Mouse (Mus musculus) liver, adult (tissue): ENCODE measurements at regions not wholly inside any gene's neighbourhood (a gene's known extent, or its start where the extent isn't known, plus 50 kb on each side); places are given as distances from the start of the nearest gene placed in this dataset.

Experiments used
- GATA4 ChIP-seq: IDR thresholded peaks from 2 replicates; pipeline ENCODE4 v1.6.1; 2014; ENCODE audit warnings: mild to moderate bottlenecking, low read length; ENCODE audit not compliant: insufficient replicate concordance

GRCm38 (mm10) chr7:39701506-39701905 lies 183.9 kb downstream of the Zfp619 start:
- no peak for TF ChIP-seq GATA4

- no peak for TF ChIP-seq GATA4
Measured at GRCm38 (mm10) chr7:39705118-39706095, 187.8 kb downstream of the Zfp619 start.

DNA sequence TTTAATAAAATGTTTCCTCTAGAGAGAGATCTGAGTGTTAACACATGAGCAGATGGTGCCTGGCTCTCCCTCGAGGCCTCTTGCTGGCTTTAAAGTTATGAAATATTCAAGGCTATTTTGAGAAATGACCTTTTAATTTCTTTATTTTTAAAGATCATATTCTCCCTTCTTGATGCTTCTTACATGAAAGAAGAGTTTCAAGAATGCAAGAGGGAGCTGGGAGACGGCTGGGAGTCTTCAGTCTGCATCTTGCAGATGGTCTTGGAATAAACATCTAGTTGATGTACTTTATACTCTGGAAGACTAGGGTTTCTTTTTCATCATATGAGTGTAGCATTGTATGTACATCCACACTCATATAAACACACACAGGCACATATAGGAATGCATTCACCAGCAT lies 189.0 kb downstream of the Zfp619 start:
- TF ChIP-seq GATA4: no peak

- no peak for TF ChIP-seq GATA4
Measured at GRCm38 (mm10) chr7:39716340-39717150, 199.0 kb downstream of the Zfp619 start.

DNA sequence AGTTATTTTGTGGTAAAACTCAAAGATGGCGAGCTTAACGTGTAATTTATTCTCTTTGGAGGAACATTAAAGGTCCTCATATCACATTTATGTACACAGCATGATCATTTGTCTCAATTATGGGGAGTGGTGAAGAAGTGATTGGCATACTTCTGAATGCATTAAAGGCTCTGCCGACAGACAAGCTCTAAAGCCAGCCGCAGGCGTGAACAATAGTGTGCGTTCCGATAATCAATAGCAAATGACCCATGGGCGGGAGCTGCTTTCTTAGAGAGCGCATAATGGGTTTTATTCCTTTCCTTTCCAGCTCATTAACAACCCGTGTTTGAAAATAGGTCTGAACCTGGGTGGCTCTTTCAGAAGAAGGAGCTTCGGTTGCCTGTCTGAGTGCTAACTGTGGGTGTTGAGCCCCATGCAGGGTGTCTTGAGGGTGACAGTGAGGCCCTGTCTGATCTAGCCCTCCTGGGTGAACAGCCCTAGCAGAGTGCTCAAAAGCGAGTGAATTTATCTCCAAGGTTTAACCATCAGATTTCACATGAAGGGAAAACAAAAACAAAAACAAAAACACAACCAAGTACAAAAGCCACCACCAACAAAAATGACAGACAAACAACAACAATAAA lies 210.5 kb downstream of the Zfp619 start:
- no peak for TF ChIP-seq GATA4

DNA sequence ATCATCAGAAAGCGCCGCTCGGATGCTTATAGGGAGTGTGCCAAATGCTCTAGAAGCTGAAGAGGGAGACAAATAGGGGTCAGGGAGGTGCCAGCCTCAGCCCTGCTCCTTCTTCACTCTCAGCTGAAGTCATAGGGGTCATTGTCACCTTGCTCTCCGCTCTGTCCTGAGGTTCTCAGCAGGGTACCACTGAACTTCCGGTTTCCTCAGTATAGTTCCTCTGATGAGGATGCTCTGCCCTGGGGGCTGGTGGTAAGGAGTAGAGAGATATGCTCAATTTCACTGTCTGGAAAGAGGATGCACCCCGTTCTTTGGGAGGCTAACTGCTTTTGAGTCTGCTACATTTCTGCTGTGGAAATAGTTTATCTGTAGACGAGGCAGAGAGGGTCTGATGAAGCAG lies 211.4 kb downstream of the Zfp619 start:
- no peak for TF ChIP-seq GATA4

- no peak for TF ChIP-seq GATA4
Measured at GRCm38 (mm10) chr7:39729723-39730122, 212.2 kb downstream of the Zfp619 start.

DNA sequence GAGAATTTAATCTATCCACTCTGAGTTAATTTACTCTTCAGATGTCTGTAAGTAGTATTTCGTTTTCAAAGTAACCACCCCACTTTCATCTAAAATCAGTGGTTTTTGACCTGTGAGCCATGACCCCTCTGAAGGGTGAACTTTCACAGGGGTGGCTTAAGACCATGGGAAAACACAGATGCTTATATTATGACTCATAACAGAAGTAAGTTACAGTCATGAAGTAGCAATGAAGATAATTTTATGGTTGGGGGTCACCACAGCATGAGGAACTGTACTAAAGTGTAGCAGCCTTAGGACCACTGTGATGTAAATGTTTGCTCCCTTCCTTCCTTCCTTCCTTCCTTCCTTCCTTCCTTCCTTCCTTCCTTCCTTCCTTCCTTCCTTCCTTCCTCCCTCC lies 215.2 kb downstream of the Zfp619 start:
- no peak for TF ChIP-seq GATA4

- no peak for TF ChIP-seq GATA4
Measured at GRCm38 (mm10) chr7:39750448-39750847, 232.9 kb downstream of the Zfp619 start.

DNA sequence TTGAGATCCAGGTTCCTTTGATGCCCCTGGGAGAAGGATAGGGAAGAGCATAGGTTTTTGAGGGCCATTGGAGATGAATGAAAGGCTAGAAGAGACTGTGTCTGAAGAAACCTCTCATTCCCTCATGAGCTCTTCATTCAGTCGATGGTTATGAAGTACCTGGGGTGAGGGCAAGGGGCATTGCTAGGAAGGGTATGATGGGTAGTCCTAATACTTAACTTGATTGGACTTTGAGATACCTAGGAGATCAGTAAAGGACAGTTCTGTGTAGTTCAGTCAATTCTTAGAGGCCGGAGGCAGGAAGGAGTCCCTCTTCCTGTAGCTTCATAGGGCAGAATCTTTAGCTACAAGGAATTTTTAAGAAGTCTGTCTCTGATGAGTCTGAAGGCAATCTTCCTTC lies 246.8 kb downstream of the Zfp619 start:
- TF ChIP-seq GATA4: no peak

DNA sequence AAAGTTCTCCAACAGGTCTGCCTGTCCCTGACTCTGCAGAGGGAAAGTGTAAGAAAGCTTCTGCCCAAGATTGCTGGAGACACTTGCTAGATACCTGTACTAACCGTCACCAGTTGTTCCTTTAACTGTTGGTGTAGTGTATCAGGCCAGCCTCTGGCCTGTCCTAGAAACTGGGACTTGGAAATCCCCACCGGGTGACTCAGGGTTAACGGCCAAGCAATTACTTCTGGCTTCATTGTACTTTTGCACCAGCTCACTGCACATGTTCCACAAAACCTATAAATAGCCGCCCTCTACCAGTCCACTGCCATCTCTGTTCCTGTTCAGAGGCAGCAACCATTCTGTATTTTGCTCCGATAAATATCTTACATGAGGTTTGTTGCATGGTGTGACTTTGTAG lies 247.5 kb downstream of the Zfp619 start:
- TF ChIP-seq GATA4: no peak

- no peak for TF ChIP-seq GATA4
Measured at GRCm38 (mm10) chr7:39773291-39773690, 255.7 kb downstream of the Zfp619 start.

- no peak for TF ChIP-seq GATA4
Measured at GRCm38 (mm10) chr7:39789321-39789720, 271.8 kb downstream of the Zfp619 start.

- TF ChIP-seq GATA4: no peak
Measured at GRCm38 (mm10) chr7:39789880-39790279, 272.3 kb downstream of the Zfp619 start.

DNA sequence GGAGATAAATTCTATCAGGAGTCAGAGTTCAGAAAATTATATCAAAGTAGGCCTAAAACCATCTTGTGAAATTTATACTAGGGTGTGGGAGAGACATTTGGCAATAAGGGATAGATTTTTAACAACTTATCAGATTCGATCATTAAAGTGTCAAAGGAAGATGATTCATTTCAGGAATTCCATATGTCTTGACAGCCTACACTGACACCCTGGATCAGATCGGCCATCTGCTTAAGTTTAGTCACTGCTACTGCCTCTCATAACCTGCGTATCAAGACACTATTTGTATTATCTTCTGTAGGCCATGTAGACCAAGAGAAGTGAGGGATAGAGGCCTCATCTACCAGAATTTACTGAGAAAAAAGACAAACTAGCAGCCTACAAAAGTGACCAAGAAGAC lies 277.2 kb downstream of the Zfp619 start:
- TF ChIP-seq GATA4: no peak
